Mouse (Mus musculus) adipocyte (in vitro differentiated cells): ENCODE measurements around the gene Gm28305.

Experiments
- DNase-seq: peaks from one replicate; pipeline ENCODE4 v3.0.0-alpha.2; 2016; ENCODE audit warnings: low spot score

The Gm28305 gene

DNA sequence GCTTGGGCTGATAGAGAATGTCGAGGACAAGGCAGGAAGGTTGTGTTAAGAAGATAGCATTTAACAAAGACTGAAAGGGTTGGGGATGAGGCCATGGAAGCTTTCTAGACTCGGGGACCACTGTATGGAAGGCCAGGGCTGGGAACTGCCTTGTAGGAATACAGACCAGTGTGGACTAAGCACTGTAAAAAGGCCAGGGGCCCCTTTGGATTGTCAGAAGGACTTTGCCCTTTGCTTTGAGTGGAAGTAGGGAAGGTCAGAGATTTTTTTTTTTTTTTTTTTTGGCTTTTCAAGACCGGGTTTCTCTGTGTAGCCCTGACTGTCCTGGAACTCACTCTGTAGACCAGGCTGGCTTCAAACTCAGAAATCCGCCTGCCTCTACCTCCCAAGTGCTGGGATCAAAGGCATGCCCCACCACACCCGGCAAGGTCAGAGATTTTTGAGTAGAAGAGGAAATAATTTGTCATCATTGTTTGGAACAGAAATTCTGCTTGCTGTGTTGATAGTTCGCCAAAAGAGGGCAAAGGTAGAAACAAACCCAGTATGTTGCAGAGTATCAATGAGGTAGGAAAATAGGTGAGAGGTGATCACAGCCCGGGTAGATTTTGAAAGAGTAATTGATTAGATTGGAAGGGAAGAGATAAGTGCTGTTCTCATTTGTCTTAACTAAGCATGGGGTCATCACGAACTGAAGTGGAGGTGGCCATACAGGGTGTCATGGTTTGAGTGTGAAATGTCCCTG is 30.6 kb downstream of the Gm28305 start:
- no peak for DNase-seq

GRCm38 (mm10) chr9:104075808-104076207 is 35.3 kb downstream of the Gm28305 start:
- DNase-seq = peak; percentile 21

- DNase-seq = no peak
Measured at GRCm38 (mm10) chr9:104078780-104079179, 38.3 kb downstream of the Gm28305 start.

DNA sequence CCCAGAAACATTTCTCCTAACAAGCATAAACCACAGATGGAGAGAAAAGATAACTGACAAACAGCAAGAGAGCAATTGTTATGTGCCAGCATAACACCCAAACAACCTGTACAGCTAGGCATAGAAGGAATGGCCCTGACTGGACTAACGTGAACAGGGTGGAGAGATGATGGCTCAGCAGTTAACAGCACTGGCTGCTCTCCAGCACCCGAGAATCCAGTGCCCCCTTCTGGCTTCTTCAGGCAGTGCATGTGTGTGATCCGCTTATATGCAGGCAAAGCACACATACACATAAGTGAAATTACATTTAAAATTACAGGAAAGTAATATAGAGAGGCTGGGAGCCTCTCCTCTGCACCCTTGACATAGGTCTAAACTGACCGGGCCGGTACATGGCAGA is 38.9 kb downstream of the Gm28305 start:
- peak; percentile 31 for DNase-seq

DNA sequence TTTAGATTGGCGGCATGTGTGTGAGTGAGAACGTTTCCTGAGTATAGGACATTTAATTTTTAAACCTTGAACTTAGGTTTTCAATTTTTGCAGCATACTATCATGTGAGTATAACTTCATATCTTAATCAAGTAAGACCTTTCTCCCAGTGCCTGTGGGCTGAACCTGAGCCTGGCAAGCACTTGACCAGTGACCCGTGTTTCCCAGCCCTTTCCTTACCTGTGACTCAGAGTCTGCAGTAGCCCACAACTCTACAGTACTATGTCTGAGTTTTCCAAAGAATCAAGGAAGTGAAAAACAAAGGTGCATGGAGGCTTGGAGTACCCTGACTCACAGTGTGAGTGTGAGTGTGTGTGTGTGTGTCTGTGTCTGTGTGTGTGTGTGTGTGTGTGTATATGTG is 39.6 kb downstream of the Gm28305 start:
- no peak for DNase-seq

DNA sequence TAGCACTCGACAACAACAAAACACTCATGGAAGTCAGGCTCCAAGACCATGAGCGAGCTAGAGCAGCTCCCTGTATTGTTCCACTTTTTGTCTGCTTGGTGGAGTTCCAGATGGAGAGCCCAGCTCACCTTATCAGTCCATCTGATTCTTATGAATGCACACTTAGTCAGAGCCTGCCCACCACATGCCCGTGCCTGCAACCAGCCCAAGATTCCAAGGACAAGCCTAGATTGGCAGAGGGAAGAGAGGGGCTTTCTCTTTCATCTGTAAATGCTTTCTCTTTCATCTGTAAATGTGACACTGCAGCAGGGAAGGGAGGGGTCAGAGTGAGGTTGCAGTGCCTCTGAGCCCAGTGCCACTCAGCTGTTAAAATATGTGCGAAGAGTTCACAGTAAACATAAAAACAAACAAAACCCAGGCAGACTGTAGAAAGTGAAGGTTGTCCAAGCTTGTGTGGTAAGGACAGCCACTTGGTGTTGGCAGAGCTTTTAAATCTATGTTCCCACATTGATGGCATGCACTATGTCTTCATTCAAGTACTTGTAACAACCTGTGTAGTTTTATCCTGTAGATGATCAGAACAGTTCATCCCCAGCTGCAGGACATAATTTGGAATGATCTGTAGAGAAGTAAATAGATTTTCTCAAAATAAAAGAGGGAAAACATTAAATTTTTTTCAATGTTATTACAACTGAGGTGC is 45.4 kb downstream of the Gm28305 start:
- no peak for DNase-seq

- peak; percentile 47 for DNase-seq
Measured at GRCm38 (mm10) chr9:104088555-104088954, 48.1 kb downstream of the Gm28305 start.

- DNase-seq = no peak
Measured at GRCm38 (mm10) chr9:104092945-104093344, 52.5 kb downstream of the Gm28305 start.

GRCm38 (mm10) chr9:104098256-104098655 is 57.8 kb downstream of the Gm28305 start:
- no peak for DNase-seq

DNA sequence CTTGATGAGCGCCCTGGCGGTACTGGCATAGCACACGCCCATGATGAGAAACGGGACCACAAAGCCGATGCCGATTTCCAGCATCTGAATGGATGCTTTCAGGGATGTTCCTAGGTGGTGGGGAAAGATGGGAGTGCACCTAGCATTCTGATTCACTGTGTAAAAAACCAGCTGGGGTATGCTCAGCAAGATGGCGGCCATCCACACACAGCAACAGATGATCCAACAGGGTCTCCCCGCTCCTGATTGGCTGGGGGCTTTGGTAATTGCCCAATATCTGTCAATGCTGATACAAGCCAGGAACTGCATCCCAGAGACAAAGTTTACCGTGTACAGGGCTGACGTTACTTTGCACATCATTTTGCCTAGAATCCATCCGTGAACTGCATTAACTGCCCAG is 58.6 kb downstream of the Gm28305 start:
- no peak for DNase-seq

GRCm38 (mm10) chr9:104100822-104101221 is 60.4 kb downstream of the Gm28305 start:
- DNase-seq = no peak

DNA sequence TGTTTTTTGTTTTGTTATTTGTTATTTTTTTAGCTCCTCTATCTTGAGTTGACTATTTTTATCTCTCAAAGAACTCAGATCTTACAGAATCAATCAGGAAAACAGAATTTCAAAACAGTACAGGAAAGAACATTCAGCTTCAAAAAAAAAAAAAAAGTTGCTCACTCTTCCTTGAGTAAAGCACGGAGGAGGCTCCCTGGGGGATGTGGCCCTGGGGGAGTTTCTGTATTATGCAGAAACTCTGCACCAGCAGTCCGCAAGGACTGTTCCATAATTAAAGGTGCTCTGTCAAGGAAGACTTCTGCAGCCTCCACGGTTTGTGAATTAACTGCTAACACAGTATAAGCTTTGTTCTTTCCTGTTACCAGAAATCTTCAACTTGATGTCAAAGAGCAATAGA is 61.0 kb downstream of the Gm28305 start:
- DNase-seq = no peak

DNA sequence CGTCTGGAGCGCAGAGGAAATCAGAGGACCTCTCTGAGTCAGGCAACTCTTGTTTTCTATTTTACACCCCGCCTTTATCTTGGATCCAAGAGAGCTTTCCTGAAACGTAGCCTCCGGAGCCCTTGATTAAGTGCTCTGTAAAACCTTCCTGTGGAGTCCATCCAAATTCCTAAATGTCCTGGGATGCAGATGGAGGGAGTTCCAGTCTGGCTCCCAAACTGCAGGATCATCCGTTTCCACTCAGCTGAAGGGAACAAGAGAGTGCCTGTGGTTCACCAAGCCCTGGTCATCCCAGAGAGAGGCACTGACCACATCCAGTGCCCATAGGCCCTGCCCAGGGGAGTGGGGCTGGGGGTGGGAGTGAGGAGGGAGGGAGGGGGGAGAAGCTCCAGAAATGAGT is 61.8 kb downstream of the Gm28305 start:
- DNase-seq = no peak

DNA sequence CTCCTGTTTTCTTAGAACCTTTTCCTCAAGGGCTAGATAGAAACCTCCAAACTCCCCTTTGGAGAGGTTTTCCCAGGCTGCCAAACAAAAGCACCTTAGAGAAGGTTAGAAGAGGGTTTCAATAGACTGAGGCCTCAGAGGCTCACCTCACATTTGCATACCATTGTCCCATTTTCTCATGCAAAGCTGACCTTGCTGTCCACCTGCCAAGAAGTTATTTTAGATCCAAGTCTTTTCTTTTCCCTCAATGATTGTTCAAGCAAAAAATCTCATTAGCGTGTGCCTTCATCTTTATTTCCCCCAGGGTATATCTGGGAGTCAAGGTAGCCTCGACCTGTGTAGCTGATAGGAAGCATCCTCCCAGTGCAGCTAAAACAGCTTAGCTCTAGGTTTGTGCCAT is 62.4 kb downstream of the Gm28305 start:
- DNase-seq = no peak

DNA sequence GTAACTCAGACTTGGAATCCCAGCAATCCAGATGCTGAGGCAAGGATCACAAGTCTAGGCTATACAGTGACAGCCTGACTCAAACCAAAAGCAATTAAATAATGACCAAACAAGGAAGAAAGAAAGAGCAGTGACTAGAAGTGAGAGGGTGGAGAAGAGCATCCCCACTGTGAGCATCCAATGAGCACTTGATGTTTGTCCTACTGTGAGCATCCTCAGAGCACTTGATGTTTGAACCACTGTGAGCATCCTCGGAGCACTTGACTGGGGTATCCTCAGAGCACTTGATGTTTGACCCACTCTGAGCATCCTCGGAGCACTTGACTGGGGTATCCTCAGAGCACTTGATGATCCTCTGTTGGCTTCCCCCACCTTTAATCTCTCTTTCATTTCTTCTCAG is 64.5 kb downstream of the Gm28305 start:
- DNase-seq = no peak

DNA sequence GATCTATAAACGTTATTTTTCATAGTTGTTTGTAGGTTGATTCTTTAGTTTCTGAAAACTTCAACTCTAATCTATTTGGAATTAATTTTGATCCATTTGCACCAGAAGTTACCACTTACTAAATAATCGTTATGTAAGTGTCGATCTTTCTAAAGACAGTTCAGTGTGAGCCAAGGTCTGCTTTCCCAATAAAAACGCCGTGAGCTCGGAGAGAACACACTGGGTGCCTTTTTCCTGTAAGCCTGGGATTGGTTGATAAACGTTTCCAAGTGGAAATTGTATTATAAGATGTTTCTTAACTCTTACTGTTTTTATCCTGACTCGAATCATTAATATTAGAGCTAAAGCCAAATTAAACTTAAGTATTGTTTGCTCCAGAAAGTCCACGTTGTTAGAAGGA is 66.5 kb downstream of the Gm28305 start:
- no peak for DNase-seq

GRCm38 (mm10) chr9:104107482-104107881 is 67.0 kb downstream of the Gm28305 start:
- no peak for DNase-seq

- DNase-seq = no peak
Measured at GRCm38 (mm10) chr9:104108571-104109143, 68.2 kb downstream of the Gm28305 start.

GRCm38 (mm10) chr9:104109151-104109550 is 68.7 kb downstream of the Gm28305 start:
- no peak for DNase-seq

GRCm38 (mm10) chr9:104123101-104123500 is 82.6 kb downstream of the Gm28305 start:
- DNase-seq = no peak

- DNase-seq = no peak
Measured at GRCm38 (mm10) chr9:104123622-104124021, 83.2 kb downstream of the Gm28305 start.
